Mouse (Mus musculus): Measurements from ENCODE around the gene Pklr. TPM values are rescaled to one million over a fixed set of nuclear protein-coding genes. Genes with fewer than 3 reads are reported as not detected.

Gene Pklr
- polyA plus RNA-seq (2015; fragmentation: Illumina TruSeq; extraction: RNeasy Lipid Tissue Mini Kit (QIAGEN cat#74804); ENCODE audit: insufficient read depth, low read depth, low replicate concordance), result 1.7 TPM

GRCm38 (mm10) chr3:89135958-89136357 is at the start of gene Pklr:
TSS of gene Pklr (plus strand) at chr3:89136142.

DNA sequence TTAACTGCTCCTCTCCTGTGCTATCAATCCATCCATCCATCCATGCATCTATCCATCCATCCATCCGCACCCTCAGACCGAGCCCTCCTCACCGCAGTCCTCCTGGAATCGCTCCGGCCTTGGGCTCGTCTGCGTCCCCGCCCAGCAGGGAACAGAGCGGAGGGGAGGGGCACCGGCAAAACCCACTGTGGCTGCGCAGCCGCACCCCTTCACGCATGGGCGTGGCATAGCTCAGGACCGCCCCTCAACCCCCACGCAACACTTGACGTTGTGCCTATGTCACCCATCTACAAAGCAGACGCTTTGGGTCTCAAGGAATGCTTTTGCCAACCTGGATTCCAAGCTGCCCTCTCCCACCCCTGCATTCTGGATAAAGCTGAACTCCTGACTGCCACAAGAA is 42.8 kb upstream of the Pklr start, which contains the start of gene Rusc1:
Rusc1 (minus strand) TSS at position 137 of the 400 bp plus-strand sequence.

DNA sequence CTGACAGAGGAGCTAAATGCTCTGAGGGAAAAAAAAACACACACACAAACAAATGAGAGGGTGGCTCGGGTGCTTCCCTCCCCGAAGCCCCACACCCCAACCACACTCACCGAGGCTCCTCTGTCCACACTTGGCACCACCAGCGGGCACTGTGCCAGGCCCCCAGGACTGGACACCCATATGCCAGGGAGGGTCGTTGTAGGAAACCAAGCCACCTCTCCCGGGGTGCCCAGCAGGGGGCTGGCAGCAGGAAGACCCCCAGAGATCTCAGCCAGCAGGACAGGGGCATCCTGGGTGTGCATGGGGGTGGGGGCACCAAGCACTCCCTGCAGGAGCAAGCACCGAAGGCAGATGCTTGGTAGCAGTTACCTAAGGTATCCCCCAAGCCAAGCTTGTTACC is 35.1 kb upstream of the Pklr start, which contains the start of gene Gm43738:
Gm43738 (minus strand) TSS at position 289 of the 400 bp plus-strand sequence.

GRCm38 (mm10) chr3:89101812-89102494 is 34.0 kb upstream of the Pklr start, which contains the start of gene Fdps:
TSS of gene Fdps (minus strand) at chr3:89101959.

GRCm38 (mm10) chr3:89159616-89160344 is 23.8 kb downstream of the Pklr start, which contains the start of gene Hcn3:
TSS of gene Hcn3 (minus strand) at chr3:89160196.

DNA sequence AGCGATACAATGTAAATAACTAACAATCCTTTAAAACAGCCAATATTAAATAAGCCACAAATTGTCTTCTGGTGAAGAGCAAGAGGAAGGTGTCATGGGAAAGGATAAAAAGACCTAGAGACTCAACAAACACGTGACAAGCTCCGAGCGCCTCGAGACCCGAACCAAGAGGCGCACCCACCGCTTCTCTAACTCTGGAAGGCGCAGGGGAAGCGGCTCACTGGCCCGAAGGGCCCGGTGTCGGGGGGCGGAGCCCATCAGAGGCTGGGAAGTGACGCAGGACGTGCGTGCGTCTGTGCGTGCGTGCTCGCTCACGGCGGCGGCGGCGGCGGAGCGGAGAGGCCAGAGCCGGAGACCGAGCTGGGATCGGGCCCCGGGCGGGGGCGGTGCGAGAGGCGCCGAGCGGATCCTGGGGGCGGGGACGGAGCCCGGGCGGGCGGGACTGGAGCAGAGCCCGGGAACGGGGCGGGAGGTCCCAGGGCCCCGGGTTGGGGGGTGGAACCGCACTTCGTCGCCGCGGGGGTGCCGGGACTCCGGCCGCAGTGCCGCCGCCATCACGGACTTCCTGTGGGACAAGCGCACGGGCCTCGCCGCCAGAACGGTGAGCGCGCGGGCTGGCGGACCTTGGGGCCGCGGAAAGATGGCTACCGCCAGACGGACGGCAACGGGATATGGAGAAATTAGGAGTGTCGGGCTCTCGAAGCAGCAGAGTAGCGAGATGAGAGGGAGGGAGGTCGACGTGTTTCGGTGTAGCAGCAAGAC is 28.7 kb downstream of the Pklr start, which contains the start of gene Clk2:
Clk2 (plus strand) TSS at position 290 of the 762 bp plus-strand sequence.

GRCm38 (mm10) chr3:89177242-89178106 is 41.5 kb downstream of the Pklr start, which contains the start of gene Scamp3:
TSS of gene Scamp3 (plus strand) at chr3:89177473.

GRCm38 (mm10) chr3:89183058-89183958 is 47.4 kb downstream of the Pklr start, which contains the start of gene Fam189b:
TSS of gene Fam189b (plus strand) at chr3:89183143.

Other genes with a start within 250 kb of the Pklr start
- 4.3 TPM for gene Msto1, start 222.1 kb upstream of the Pklr start, polyA plus RNA-seq (2015; fragmentation: Illumina TruSeq; extraction: RNeasy Lipid Tissue Mini Kit (QIAGEN cat#74804); ENCODE audit: insufficient read depth, low read depth, low replicate concordance)
- 5.7 TPM for gene Ash1l, start 185.5 kb upstream of the Pklr start, polyA plus RNA-seq (2015; fragmentation: Illumina TruSeq; extraction: RNeasy Lipid Tissue Mini Kit (QIAGEN cat#74804); ENCODE audit: insufficient read depth, low read depth, low replicate concordance)
- gene Dap3, start 185.0 kb upstream of the Pklr start, polyA plus RNA-seq (2015; fragmentation: Illumina TruSeq; extraction: RNeasy Lipid Tissue Mini Kit (QIAGEN cat#74804); ENCODE audit: insufficient read depth, low read depth, low replicate concordance), result 30.1 TPM
- gene Rusc1, start 42.8 kb upstream of the Pklr start, polyA plus RNA-seq (2015; fragmentation: Illumina TruSeq; extraction: RNeasy Lipid Tissue Mini Kit (QIAGEN cat#74804); ENCODE audit: insufficient read depth, low read depth, low replicate concordance), result 11.2 TPM
- not detected for gene Gm43738, start 35.0 kb upstream of the Pklr start, polyA plus RNA-seq (2015; fragmentation: Illumina TruSeq; extraction: RNeasy Lipid Tissue Mini Kit (QIAGEN cat#74804); ENCODE audit: insufficient read depth, low read depth, low replicate concordance)
- gene Fdps, start 34.2 kb upstream of the Pklr start, polyA plus RNA-seq (2015; fragmentation: Illumina TruSeq; extraction: RNeasy Lipid Tissue Mini Kit (QIAGEN cat#74804); ENCODE audit: insufficient read depth, low read depth, low replicate concordance), result 15.9 TPM
- 1.8 TPM for gene Hcn3, start 24.1 kb downstream of the Pklr start, polyA plus RNA-seq (2015; fragmentation: Illumina TruSeq; extraction: RNeasy Lipid Tissue Mini Kit (QIAGEN cat#74804); ENCODE audit: insufficient read depth, low read depth, low replicate concordance)
- gene Clk2, start 28.7 kb downstream of the Pklr start, polyA plus RNA-seq (2015; fragmentation: Illumina TruSeq; extraction: RNeasy Lipid Tissue Mini Kit (QIAGEN cat#74804); ENCODE audit: insufficient read depth, low read depth, low replicate concordance), result 30.4 TPM
- gene Scamp3, start 41.3 kb downstream of the Pklr start, polyA plus RNA-seq (2015; fragmentation: Illumina TruSeq; extraction: RNeasy Lipid Tissue Mini Kit (QIAGEN cat#74804); ENCODE audit: insufficient read depth, low read depth, low replicate concordance), result 15.8 TPM
- 5.7 TPM for gene Fam189b, start 47.0 kb downstream of the Pklr start, polyA plus RNA-seq (2015; fragmentation: Illumina TruSeq; extraction: RNeasy Lipid Tissue Mini Kit (QIAGEN cat#74804); ENCODE audit: insufficient read depth, low read depth, low replicate concordance)
- 18.0 TPM for gene Gba, start 66.8 kb downstream of the Pklr start, polyA plus RNA-seq (2015; fragmentation: Illumina TruSeq; extraction: RNeasy Lipid Tissue Mini Kit (QIAGEN cat#74804); ENCODE audit: insufficient read depth, low read depth, low replicate concordance)
- 20.7 TPM for gene Thbs3, start 79.0 kb downstream of the Pklr start, polyA plus RNA-seq (2015; fragmentation: Illumina TruSeq; extraction: RNeasy Lipid Tissue Mini Kit (QIAGEN cat#74804); ENCODE audit: insufficient read depth, low read depth, low replicate concordance)
- gene Mtx1, start 90.9 kb downstream of the Pklr start, polyA plus RNA-seq (2015; fragmentation: Illumina TruSeq; extraction: RNeasy Lipid Tissue Mini Kit (QIAGEN cat#74804); ENCODE audit: insufficient read depth, low read depth, low replicate concordance), result 31.8 TPM
- gene Muc1, start 92.9 kb downstream of the Pklr start, polyA plus RNA-seq (2015; fragmentation: Illumina TruSeq; extraction: RNeasy Lipid Tissue Mini Kit (QIAGEN cat#74804); ENCODE audit: insufficient read depth, low read depth, low replicate concordance), result 71.5 TPM
- 94.1 TPM for gene Krtcap2, start 109.8 kb downstream of the Pklr start, polyA plus RNA-seq (2015; fragmentation: Illumina TruSeq; extraction: RNeasy Lipid Tissue Mini Kit (QIAGEN cat#74804); ENCODE audit: insufficient read depth, low read depth, low replicate concordance)
- 2.9 TPM for gene Trim46, start 110.2 kb downstream of the Pklr start, polyA plus RNA-seq (2015; fragmentation: Illumina TruSeq; extraction: RNeasy Lipid Tissue Mini Kit (QIAGEN cat#74804); ENCODE audit: insufficient read depth, low read depth, low replicate concordance)
- gene Dpm3, start 123.2 kb downstream of the Pklr start, polyA plus RNA-seq (2015; fragmentation: Illumina TruSeq; extraction: RNeasy Lipid Tissue Mini Kit (QIAGEN cat#74804); ENCODE audit: insufficient read depth, low read depth, low replicate concordance), result 46.0 TPM
- 48.2 TPM for gene Slc50a1, start 134.4 kb downstream of the Pklr start, polyA plus RNA-seq (2015; fragmentation: Illumina TruSeq; extraction: RNeasy Lipid Tissue Mini Kit (QIAGEN cat#74804); ENCODE audit: insufficient read depth, low read depth, low replicate concordance)
- gene Efna1, start 145.0 kb downstream of the Pklr start, polyA plus RNA-seq (2015; fragmentation: Illumina TruSeq; extraction: RNeasy Lipid Tissue Mini Kit (QIAGEN cat#74804); ENCODE audit: insufficient read depth, low read depth, low replicate concordance), result 15.3 TPM
- gene Efna3, start 186.8 kb downstream of the Pklr start, polyA plus RNA-seq (2015; fragmentation: Illumina TruSeq; extraction: RNeasy Lipid Tissue Mini Kit (QIAGEN cat#74804); ENCODE audit: insufficient read depth, low read depth, low replicate concordance), result not detected
- gene Efna4, start 201.9 kb downstream of the Pklr start, polyA plus RNA-seq (2015; fragmentation: Illumina TruSeq; extraction: RNeasy Lipid Tissue Mini Kit (QIAGEN cat#74804); ENCODE audit: insufficient read depth, low read depth, low replicate concordance), result 0.52 TPM
- 66.8 TPM for gene Adam15, start 213.9 kb downstream of the Pklr start, polyA plus RNA-seq (2015; fragmentation: Illumina TruSeq; extraction: RNeasy Lipid Tissue Mini Kit (QIAGEN cat#74804); ENCODE audit: insufficient read depth, low read depth, low replicate concordance)
- gene Dcst2, start 225.8 kb downstream of the Pklr start, polyA plus RNA-seq (2015; fragmentation: Illumina TruSeq; extraction: RNeasy Lipid Tissue Mini Kit (QIAGEN cat#74804); ENCODE audit: insufficient read depth, low read depth, low replicate concordance), result not detected
- not detected for gene Dcst1, start 229.1 kb downstream of the Pklr start, polyA plus RNA-seq (2015; fragmentation: Illumina TruSeq; extraction: RNeasy Lipid Tissue Mini Kit (QIAGEN cat#74804); ENCODE audit: insufficient read depth, low read depth, low replicate concordance)